Mouse (Mus musculus) thymus, adult 2 months (tissue): ENCODE results near the gene C2cd2. TPM values are rescaled to one million over a fixed set of nuclear protein-coding genes. Genes with fewer than 3 reads are reported as not detected.
"Not testable (repeated sequence)": the region's sequence is repeated elsewhere in the genome, so short reads cannot be mapped to it uniquely, and the experiment has no call there.

ENCODE experiments used
- DNase-seq: peaks from one replicate; pipeline ENCODE4 v3.0.0; 2021
- H3K27ac ChIP-seq: fragments of 200-500 bp; 2 replicates; pipeline ENCODE4 v1.5.1; 2012; ENCODE audit warnings: low read length, control low read depth; ENCODE audit not compliant: control insufficient read depth, insufficient read depth
- H3K27me3 ChIP-seq: fragments of 200-500 bp; 2 replicates; pipeline ENCODE4 v1.6.1; 2012; ENCODE audit warnings: mild to moderate bottlenecking, low read length, moderate library complexity, mixed read lengths; ENCODE audit not compliant: control insufficient read depth, insufficient read depth
- H3K36me3 ChIP-seq: fragments of 200-500 bp; 2 replicates; pipeline ENCODE4 v1.6.1; 2012; ENCODE audit warnings: mild to moderate bottlenecking, low read length, moderate library complexity; ENCODE audit not compliant: control insufficient read depth, insufficient read depth
- H3K4me1 ChIP-seq: fragments of 200-500 bp; replicated peaks from 2 replicates; pipeline ENCODE4 v1.6.1; 2012; ENCODE audit warnings: low read length; ENCODE audit not compliant: control insufficient read depth, insufficient read depth
- H3K4me3 ChIP-seq: fragments of 200-500 bp; 2 replicates; pipeline ENCODE4 v1.5.1; 2012; ENCODE audit warnings: mild to moderate bottlenecking, low read length, control low read depth, moderate library complexity; ENCODE audit not compliant: control insufficient read depth, insufficient read depth
- CTCF ChIP-seq: fragments of 200-500 bp; IDR thresholded peaks from 2 replicates; pipeline ENCODE4 v1.5.1; 2012; ENCODE audit warnings: mild to moderate bottlenecking, control low read depth, low read length, moderate library complexity, borderline replicate concordance; ENCODE audit not compliant: control insufficient read depth, poor library complexity, insufficient read depth; ENCODE audit errors: extremely low read depth
- POLR2A ChIP-seq: fragments of 200-500 bp; IDR thresholded peaks from 2 replicates; pipeline ENCODE4 v1.6.1; 2012; ENCODE audit warnings: mild to moderate bottlenecking, low read length, control low read depth, moderate library complexity; ENCODE audit not compliant: control insufficient read depth, poor library complexity, insufficient read depth; ENCODE audit errors: extremely low read depth
- WGBS: fragments of 180-500 bp; shearing (Covaris S2); methylation state at CpG from one replicate; pipeline ENCODE4 v1.1.7; 2018; 5-methylcytosine and 5-hydroxymethylcytosine counted together
- polyA plus RNA-seq: library from polyadenylated mRNA; depleted of rRNA; stranded (reverse); fragments of >200 nt; gene quantifications from 2 replicates; pipeline ENCODE4 v1.2.3, GENCODE M21; 2012; rRNA removed

The C2cd2 gene
- polyA plus RNA-seq = 11.7 and 13.6 TPM in 2 replicates

DNA sequence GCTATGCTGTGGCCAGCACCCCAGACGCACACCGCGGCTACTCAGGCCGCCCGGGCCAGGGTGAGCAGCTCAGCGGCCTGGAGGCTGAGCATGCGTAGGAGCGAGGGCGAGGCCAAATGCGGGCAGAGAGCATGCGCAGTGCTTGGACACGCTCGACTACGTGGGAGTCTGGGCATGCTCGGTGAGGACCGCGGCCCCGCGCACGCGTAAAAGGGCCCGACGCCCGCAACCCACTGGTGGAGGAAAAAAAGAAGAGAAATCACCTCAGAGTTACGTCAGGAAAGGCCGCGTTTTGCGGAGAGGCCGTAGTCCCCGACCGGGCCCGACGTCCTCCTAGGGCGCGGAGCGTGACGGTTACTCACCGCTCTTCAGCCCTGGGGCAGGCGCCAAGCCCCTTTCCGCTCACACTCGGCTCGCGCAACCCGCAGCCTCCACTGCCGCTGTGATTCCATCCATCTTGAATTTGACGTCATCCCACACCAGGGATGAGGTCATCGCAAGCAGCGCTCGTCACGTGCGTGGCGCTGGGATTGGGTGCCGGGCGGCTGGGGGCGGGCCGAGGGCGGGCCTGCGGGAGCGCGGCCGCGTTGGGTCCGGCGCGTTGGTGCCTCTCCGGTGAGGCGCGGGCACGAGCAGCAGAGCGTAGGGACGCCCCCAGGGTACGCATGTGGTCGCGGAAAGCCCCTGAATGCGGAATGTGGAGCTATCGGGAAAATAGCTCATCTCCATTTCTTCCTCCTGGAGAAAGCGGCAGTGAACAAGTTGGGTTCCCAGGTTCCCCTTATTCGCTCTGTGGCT, at the start of gene C2cd2, which contains the start of gene Zbtb21:
C2cd2 (minus strand) TSS at position 448 of the 798 bp plus-strand sequence.
Zbtb21 (minus strand) TSS at position 472 of the 798 bp plus-strand sequence.
- peak; percentile 83 for TF ChIP-seq POLR2A
- peak; percentile 66; the same call in 1 of the 2 replicates for TF ChIP-seq CTCF
- Histone ChIP-seq H3K27ac (peak within 1 kb of the TSS; percentile 43), H3K36me3 (no peaks in the 10 kb centered on the region), H3K4me3 (peak within 1 kb of the TSS; percentile 80), H3K4me1 (peaks cover 2% of the 10 kb centered on the region), H3K27me3 (no peaks in the 10 kb centered on the region)
- DNase-seq = peak; percentile 92
- WGBS = under 1% methylated on average over 78 of the region's 78 CpGs

- H3K27me3 ChIP-seq, DNase-seq, H3K27ac ChIP-seq, H3K36me3 ChIP-seq, H3K4me1 ChIP-seq: not testable (repeated sequence)
- H3K4me3 ChIP-seq = peak overlapping the region; percentile 52
- whole genome bisulfite sequencing = 0% methylated on average over 8 of the region's 8 CpGs
These were observed 35.0 kb upstream of the C2cd2 start for GRCm38 (mm10) chr16:97997383-97997731.

DNA sequence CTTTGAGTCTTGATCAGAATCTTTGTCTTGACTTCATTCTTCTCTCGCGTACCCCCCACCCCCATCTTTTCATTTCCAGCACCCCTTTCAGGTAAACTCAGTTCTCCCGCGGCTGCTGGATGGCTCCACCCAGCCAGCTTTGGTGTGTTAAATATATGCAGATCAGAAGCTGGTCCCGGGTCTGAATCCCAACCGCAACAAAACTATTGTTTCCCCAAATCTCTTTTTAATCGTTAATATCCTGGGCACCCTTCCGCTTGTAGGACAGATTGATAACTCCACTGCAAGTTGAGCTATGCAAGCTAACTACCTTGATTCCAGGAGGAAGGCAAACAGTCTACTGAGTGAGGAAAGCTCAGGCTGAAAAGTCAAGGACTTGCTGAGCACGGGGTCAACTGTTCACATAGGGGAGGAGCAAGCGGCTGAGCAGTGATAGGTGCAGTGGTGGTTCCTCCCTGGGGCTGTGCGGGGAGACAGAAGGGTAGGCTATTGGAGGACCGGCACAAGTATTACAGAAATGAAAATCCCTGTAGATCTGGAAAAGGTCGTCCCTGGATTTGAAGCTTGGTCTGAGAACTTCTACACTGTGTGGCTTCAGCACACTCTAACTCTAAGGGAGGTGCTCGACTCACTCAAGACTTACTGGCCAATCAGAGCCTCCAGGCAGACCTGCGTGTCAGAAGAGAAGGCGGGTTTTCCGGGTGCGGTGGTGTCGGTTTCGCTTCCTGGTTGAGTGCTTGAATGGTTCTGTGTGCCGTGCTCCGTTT, 34.4 kb upstream of the C2cd2 start, which contains the start of gene B230307C23Rik:
B230307C23Rik (plus strand) TSS at position 700 of the 767 bp plus-strand sequence.
- Histone ChIP-seq H3K27me3 (no peaks in the 10 kb centered on the region), H3K4me3 (peak within 1 kb of the TSS; percentile 52), H3K27ac (peak within 1 kb of the TSS; percentile 58), H3K4me1 (peaks cover 8% of the 10 kb centered on the region; the same call in 1 of the 2 replicates), H3K36me3 (no peaks in the 10 kb centered on the region)
- WGBS = 3% methylated on average over 22 of the region's 22 CpGs
- TF ChIP-seq CTCF (no peak), POLR2A (no peak)
- DNase-seq = peak; percentile 86

- 6% methylated on average over 1 of the region's 1 CpGs for WGBS
- H3K4me3 ChIP-seq = no peak overlapping the region
- H3K27me3 ChIP-seq = no peaks in the 10 kb centered on the region
- TF ChIP-seq CTCF = no peak
- no peak for TF ChIP-seq POLR2A
- peak overlapping the region; percentile 17; the same call in 1 of the 2 replicates for H3K27ac ChIP-seq
- peaks cover 8% of the 10 kb centered on the region; the same call in 1 of the 2 replicates for H3K4me1 ChIP-seq
- DNase-seq = no peak
- no peaks in the 10 kb centered on the region for H3K36me3 ChIP-seq
These were observed 33.6 kb upstream of the C2cd2 start for GRCm38 (mm10) chr16:97995849-97996615.

DNA sequence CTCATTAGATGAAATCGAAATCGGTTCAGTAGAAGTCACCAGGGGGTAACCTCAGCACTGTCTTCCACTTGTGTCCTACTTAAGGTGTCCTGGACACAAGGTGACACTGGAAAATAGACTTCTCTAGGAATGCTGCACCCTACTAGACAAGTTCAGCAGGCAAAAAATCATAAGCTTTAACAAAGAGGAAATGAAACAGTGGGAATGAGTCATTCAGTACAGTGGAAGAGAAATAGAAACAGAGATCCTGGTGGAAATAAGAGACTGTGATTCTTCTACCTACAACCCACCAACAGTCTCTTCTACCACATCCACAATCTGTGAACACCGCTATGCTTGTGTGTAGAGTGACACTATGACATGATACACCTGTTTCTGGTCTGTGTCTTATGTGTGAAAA, 30.1 kb upstream of the C2cd2 start:
- not testable (repeated sequence) for H3K36me3 ChIP-seq, H3K27me3 ChIP-seq, H3K4me1 ChIP-seq, H3K4me3 ChIP-seq, H3K27ac ChIP-seq, DNase-seq
- 83% methylated on average over 3 of the region's 3 CpGs for WGBS

DNA sequence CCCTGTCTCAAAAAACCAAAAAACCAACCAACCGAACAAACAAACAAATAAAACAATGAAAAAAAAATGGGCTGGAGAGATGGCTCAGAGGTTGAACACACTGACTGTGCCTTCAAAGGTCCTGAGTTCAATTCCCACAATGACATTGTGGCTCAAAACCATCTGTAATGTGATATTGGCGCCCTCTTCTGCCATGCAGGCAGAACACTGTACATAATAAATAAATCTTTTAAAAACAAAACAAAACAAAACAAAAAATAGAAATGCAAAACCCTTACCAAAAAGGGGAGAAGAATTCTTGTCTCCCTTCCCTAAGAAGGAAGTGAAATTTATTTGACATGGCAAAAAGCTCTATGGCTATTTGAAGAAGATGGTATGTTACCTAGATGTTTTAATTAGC, 29.1 kb upstream of the C2cd2 start:
- TF ChIP-seq POLR2A (no peak), CTCF (no peak)
- H3K4me3 ChIP-seq = no peak overlapping the region
- H3K4me1 ChIP-seq = peaks cover 5% of the 10 kb centered on the region; the same call in 1 of the 2 replicates
- 89% methylated on average over 2 of the region's 2 CpGs for WGBS
- H3K27ac ChIP-seq = no peak overlapping the region
- no peaks in the 10 kb centered on the region for H3K36me3 ChIP-seq
- no peak for DNase-seq
- no peaks in the 10 kb centered on the region for H3K27me3 ChIP-seq
